In genomic region chr4:7175030-7175429, GRCm38 (mm10) we compare ENCODE assay signal across 16 mouse cellular contexts.
"Had no signal": no experiment of that assay in that cellular context is flagged by ENCODE, and none has a peak within 500 bp of the region (broad histone marks: within the 10 kb centered on the region; RNA-seq: fewer than 3 reads in every experiment).

No protein-coding gene starts in this region.

- H3K27ac ChIP-seq: kidney, embryonic 15.5 days; limb, embryonic 12.5 days; liver, embryonic 13.5 days; lung, embryonic 15.5 days; macrophage; midbrain, embryonic 15.5 days had no signal

- H3K9me3 ChIP-seq: kidney, embryonic 15.5 days; limb, embryonic 12.5 days; liver, embryonic 13.5 days; lung, embryonic 15.5 days; midbrain, embryonic 15.5 days had no signal

- DNase-seq: kidney, adult 2 months; kidney, postnatal 36 days; layer of hippocampus, adult 9-11 months; layer of hippocampus, postnatal 36 days; liver; liver, embryonic 13.5 days; liver, postnatal 0 days; lung, postnatal 14 days; right cerebral cortex, postnatal 25 days had no signal

- H3K36me3 ChIP-seq: kidney, embryonic 15.5 days; limb, embryonic 12.5 days; liver, embryonic 13.5 days; lung, embryonic 15.5 days; midbrain, embryonic 15.5 days had no signal

- H3K27me3 ChIP-seq: kidney, embryonic 15.5 days; limb, embryonic 12.5 days; liver, embryonic 13.5 days; lung, embryonic 15.5 days; megakaryocyte, embryonic 14.5 days; midbrain, embryonic 15.5 days had no signal

- H3K9ac ChIP-seq: kidney, embryonic 15.5 days; limb, embryonic 12.5 days; liver, embryonic 13.5 days; liver, postnatal 0 days; lung, embryonic 15.5 days; midbrain, embryonic 15.5 days had no signal

- H3K4me3 ChIP-seq: kidney, embryonic 15.5 days; limb, embryonic 12.5 days; liver, embryonic 13.5 days; lung, embryonic 15.5 days; megakaryocyte, embryonic 14.5 days; midbrain, embryonic 15.5 days had no signal

- H3K4me1 ChIP-seq: kidney, embryonic 15.5 days; limb, embryonic 12.5 days; liver, embryonic 13.5 days; lung, embryonic 15.5 days; midbrain, embryonic 15.5 days had no signal

- H3K4me2 ChIP-seq: kidney, embryonic 15.5 days; limb, embryonic 12.5 days; liver, embryonic 13.5 days; lung, embryonic 15.5 days; midbrain, embryonic 11.5 days; midbrain, embryonic 15.5 days had no signal

- ATAC-seq: liver, postnatal 0 days; midbrain, embryonic 15.5 days had no signal
